Mouse (Mus musculus): ENCODE results near the gene Tcl1b4.
"Not testable (repeated sequence)": the region's sequence is repeated elsewhere in the genome, so short reads cannot be mapped to it uniquely, and the experiment has no call there.

GRCm38 (mm10) chr12:105155286-105155685, 46.5 kb upstream of the Tcl1b4 start:
- TF ChIP-seq CTCF, EP300 (IDR thresholded peaks at IDR 0.05; ENCODE audit: low read depth): not testable (repeated sequence)
